Mouse (Mus musculus) left cerebral cortex, adult 11 months (tissue): Measurements from ENCODE around the gene Cdc42.

Source experiments
- DNase-seq: peaks from one replicate; pipeline ENCODE4 v3.0.0; 2022; ENCODE audit warnings: low spot score

Gene Cdc42

GRCm38 (mm10) chr4:137357517-137358254, at the start of gene Cdc42:
TSS of gene Cdc42 (minus strand) at chr4:137357720.
- peak; percentile 97 for DNase-seq

- no peak for DNase-seq
Measured at GRCm38 (mm10) chr4:137405571-137405970, 48.1 kb upstream of the Cdc42 start.

GRCm38 (mm10) chr4:137396641-137397525, 39.4 kb upstream of the Cdc42 start:
- no peak for DNase-seq

GRCm38 (mm10) chr4:137393378-137394135, 36.0 kb upstream of the Cdc42 start:
- DNase-seq: no peak

- DNase-seq: no peak
Measured at GRCm38 (mm10) chr4:137392874-137393273, 35.4 kb upstream of the Cdc42 start.

GRCm38 (mm10) chr4:137391287-137391686, 33.8 kb upstream of the Cdc42 start:
- no peak for DNase-seq

- DNase-seq: no peak
Measured at GRCm38 (mm10) chr4:137390196-137390595, 32.7 kb upstream of the Cdc42 start.

GRCm38 (mm10) chr4:137388983-137389382, 31.5 kb upstream of the Cdc42 start:
- DNase-seq: no peak

GRCm38 (mm10) chr4:137388059-137388794, 30.7 kb upstream of the Cdc42 start:
- peak; percentile 73 for DNase-seq

- DNase-seq: no peak
Measured at GRCm38 (mm10) chr4:137387482-137388058, 30.1 kb upstream of the Cdc42 start.

GRCm38 (mm10) chr4:137380702-137381605, 23.4 kb upstream of the Cdc42 start:
- no peak for DNase-seq

- DNase-seq: no peak
Measured at GRCm38 (mm10) chr4:137379713-137380255, 22.3 kb upstream of the Cdc42 start.

- DNase-seq: no peak
Measured at GRCm38 (mm10) chr4:137379085-137379484, 21.6 kb upstream of the Cdc42 start.

- DNase-seq: no peak
Measured at GRCm38 (mm10) chr4:137377526-137378304, 20.2 kb upstream of the Cdc42 start.

GRCm38 (mm10) chr4:137376778-137377177, 19.3 kb upstream of the Cdc42 start:
- DNase-seq: no peak

- DNase-seq: no peak
Measured at GRCm38 (mm10) chr4:137375314-137376278, 18.1 kb upstream of the Cdc42 start.

GRCm38 (mm10) chr4:137373711-137374110, 16.2 kb upstream of the Cdc42 start:
- DNase-seq: no peak
